Mouse (Mus musculus): ENCODE measurements at regions not wholly inside any gene's neighbourhood (a gene's known extent, or its start where the extent isn't known, plus 50 kb on each side); places are given as distances from the start of the nearest gene placed in this dataset.
"Not testable (repeated sequence)": the region's sequence is repeated elsewhere in the genome, so short reads cannot be mapped to it uniquely, and the experiment has no call there.

DNA sequence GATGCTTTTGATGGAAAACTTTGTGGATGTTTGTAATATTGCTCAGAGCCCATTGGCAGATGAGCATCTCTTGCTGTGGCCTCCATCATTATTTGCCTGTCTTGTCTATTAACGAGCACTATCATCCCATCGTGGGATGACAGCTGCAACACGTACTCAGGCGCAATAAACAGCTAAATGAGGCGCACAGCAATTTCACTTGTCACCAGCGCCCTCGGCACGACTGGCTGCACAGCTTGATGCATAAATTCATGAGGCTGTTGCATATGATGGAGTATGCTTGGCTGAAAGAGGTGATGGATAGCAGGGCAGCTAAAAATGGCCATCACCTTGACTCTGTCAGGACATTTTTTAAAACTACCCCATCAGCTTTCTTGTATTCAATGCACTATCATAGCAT is 853.1 kb upstream of the Pou3f2 start:
- H3K4me1 ChIP-seq = no peaks in the 10 kb centered on the region
- H3K4me3 ChIP-seq = no peak overlapping the region
- H3K36me3 ChIP-seq (replicated peaks) = no peaks in the 10 kb centered on the region
- H3K27me3 ChIP-seq (ENCODE audit: poor library complexity, severe bottlenecking) = no peaks in the 10 kb centered on the region
- DNase-seq (ENCODE audit: extremely low spot score, low spot score) = no peak
- H3K9me3 ChIP-seq = no peaks in the 10 kb centered on the region
- H3K27ac ChIP-seq = no peak overlapping the region
- WGBS = 83% methylated on average over 8 of the region's 8 CpGs

GRCm38 (mm10) chr4:23338481-23338880 is 850.3 kb upstream of the Pou3f2 start:
- no peak for DNase-seq (ENCODE audit: extremely low spot score, low spot score)

DNA sequence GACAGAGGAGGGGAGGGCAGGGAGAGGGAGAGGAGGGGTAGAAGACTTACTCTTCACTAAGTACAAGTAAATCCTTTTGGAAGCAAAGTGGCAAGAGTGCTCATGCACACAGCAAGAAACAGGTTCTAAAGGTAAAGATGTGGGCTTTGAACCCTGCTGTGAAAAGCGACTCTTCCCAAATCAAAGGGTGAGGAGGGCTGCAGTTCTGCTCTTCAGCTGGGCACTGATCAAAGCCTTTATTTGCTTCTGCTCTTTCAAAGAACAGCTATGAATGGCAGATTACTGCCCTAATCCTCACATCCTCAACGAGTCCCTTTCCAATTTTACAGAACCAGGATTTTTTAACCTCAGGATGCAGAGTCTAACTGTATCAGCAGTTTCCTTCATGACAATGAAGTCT is 812.5 kb upstream of the Pou3f2 start:
- DNase-seq (ENCODE audit: extremely low spot score, low spot score) = no peak
- Histone ChIP-seq H3K4me1 (peaks cover 6% of the 10 kb centered on the region; the same call in 1 of the 2 replicates), H3K9me3 (no peaks in the 10 kb centered on the region), H3K27ac (no peak overlapping the region), H3K4me3 (no peak overlapping the region), H3K27me3 (ENCODE audit: poor library complexity, severe bottlenecking) (no peaks in the 10 kb centered on the region), H3K36me3 (replicated peaks) (no peaks in the 10 kb centered on the region)
- 11% methylated on average over 2 of the region's 2 CpGs for WGBS

More at GRCm38 (mm10) chr4:23338481-23338880, 850.3 kb upstream of the Pou3f2 start:
- Histone ChIP-seq H3K36me3 (replicated peaks) (no peaks in the 10 kb centered on the region), H3K27ac (no peak overlapping the region), H3K27me3 (ENCODE audit: poor library complexity, severe bottlenecking) (no peaks in the 10 kb centered on the region), H3K9me3 (no peaks in the 10 kb centered on the region), H3K4me3 (no peak overlapping the region), H3K4me1 (no peaks in the 10 kb centered on the region)
- WGBS = 86% methylated on average over 5 of the region's 5 CpGs

DNA sequence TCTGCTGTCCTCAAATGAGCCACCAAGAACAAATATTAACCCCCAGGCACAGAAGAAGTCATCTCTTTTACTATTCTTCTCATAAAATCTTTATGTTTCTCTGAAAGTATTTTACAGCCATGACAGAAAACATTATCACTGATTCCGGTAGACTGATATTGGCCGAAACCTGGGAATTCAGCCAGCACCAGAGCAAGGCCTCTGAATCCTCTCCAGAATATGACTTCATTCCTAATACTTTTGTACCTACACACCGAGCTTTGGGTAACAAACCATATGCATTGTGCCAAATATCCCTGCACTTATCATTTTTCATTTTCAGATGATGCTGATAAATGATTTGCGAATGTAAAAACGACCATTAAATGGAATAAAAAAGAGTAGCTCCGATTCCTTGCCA is 791.9 kb upstream of the Pou3f2 start:
- no peak overlapping the region for H3K27ac ChIP-seq
- H3K36me3 ChIP-seq (replicated peaks) = no peaks in the 10 kb centered on the region
- no peak overlapping the region for H3K4me3 ChIP-seq
- no peaks in the 10 kb centered on the region for H3K27me3 ChIP-seq (ENCODE audit: poor library complexity, severe bottlenecking)
- no peak for DNase-seq (ENCODE audit: extremely low spot score, low spot score)
- WGBS = 87% methylated on average over 6 of the region's 6 CpGs
- H3K9me3 ChIP-seq = no peaks in the 10 kb centered on the region
- peaks cover 11% of the 10 kb centered on the region for H3K4me1 ChIP-seq

DNA sequence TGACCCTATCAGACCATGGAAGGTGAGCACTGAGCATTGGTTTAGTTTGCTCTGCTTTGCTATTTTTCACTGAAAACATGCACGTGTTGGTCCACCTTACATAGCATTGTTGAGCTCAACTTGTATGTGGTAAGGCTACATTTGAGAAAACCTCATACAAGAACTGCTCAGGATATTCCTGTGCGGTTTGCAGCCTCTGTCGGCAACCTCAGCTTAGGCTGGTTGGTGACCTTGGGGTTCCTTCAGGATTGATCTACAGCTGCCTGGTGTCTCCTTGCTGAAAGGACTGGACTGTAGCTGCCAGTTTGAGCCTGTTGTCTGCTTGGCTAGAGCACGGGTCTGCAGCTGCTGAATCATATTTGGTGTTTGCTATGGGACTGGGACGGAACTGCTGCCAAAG is 787.0 kb upstream of the Pou3f2 start:
- Histone ChIP-seq H3K27ac (no peak overlapping the region), H3K4me3 (no peak overlapping the region), H3K4me1 (peaks cover 6% of the 10 kb centered on the region), H3K9me3 (no peaks in the 10 kb centered on the region), H3K36me3 (replicated peaks) (no peaks in the 10 kb centered on the region), H3K27me3 (ENCODE audit: poor library complexity, severe bottlenecking) (no peaks in the 10 kb centered on the region)
- 89% methylated on average over 5 of the region's 5 CpGs for WGBS
- no peak for DNase-seq (ENCODE audit: extremely low spot score, low spot score)

- Histone ChIP-seq H3K4me3 (no peak overlapping the region), H3K36me3 (replicated peaks) (no peaks in the 10 kb centered on the region), H3K27me3 (ENCODE audit: poor library complexity, severe bottlenecking) (no peaks in the 10 kb centered on the region), H3K9me3 (no peaks in the 10 kb centered on the region), H3K4me1 (peaks cover 5% of the 10 kb centered on the region; the same call in 1 of the 2 replicates), H3K27ac (no peak overlapping the region)
- DNase-seq (ENCODE audit: extremely low spot score, low spot score) = no peak
These were observed 783.8 kb upstream of the Pou3f2 start for GRCm38 (mm10) chr4:23271947-23272346.

DNA sequence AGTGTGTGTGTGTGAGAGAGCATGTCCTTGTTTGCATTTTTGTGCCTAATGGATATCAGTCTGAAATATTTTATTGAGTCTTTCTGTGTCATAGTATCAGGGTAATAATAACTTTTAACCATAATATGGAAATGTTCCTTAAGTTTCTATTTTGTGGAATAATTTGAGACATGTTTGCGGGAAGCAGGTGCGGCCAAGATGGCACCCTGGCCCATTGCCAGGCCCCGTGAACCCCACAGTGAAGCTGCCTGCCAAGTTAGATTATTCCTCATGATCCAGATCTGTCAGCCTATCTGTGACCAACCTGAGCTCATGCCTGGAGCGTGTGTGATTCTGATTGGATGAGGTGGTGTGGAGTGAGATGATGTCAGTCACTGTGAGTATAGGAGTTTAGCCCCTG is 772.2 kb upstream of the Pou3f2 start:
- 95% methylated on average over 4 of the region's 4 CpGs for WGBS
- Histone ChIP-seq H3K27ac (no peak overlapping the region), H3K9me3 (peaks cover 26% of the 10 kb centered on the region), H3K4me3 (no peak overlapping the region), H3K4me1 (no peaks in the 10 kb centered on the region), H3K27me3 (ENCODE audit: poor library complexity, severe bottlenecking) (no peaks in the 10 kb centered on the region), H3K36me3 (replicated peaks) (no peaks in the 10 kb centered on the region)
- DNase-seq (ENCODE audit: extremely low spot score, low spot score) = no peak

DNA sequence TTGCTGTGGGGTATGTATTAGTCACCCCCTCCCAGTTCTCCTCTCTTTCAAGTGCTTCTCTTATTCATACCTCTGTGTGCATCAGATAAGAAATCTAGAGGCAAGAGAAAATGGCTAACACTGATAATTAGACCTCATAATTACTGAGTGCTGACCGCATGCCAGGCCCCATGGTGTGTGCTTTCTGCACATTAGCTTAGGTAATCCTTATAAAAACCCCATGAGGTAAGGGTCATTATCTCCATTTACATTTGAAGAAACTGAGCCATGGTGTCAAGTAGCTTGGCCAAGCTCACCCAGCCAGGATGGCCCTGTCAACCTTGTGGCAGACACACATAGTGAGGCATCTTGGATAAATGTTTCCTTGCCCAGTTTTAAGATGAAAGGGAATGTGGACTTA is 746.8 kb upstream of the Pou3f2 start:
- no peak overlapping the region for H3K4me3 ChIP-seq
- WGBS = 24% methylated on average over 1 of the region's 1 CpGs
- no peak for DNase-seq (ENCODE audit: extremely low spot score, low spot score)
- H3K4me1 ChIP-seq = peaks cover 5% of the 10 kb centered on the region; the same call in 1 of the 2 replicates
- H3K27me3 ChIP-seq (ENCODE audit: poor library complexity, severe bottlenecking) = no peaks in the 10 kb centered on the region
- no peaks in the 10 kb centered on the region for H3K36me3 ChIP-seq (replicated peaks)
- no peak overlapping the region for H3K27ac ChIP-seq
- no peaks in the 10 kb centered on the region for H3K9me3 ChIP-seq

DNA sequence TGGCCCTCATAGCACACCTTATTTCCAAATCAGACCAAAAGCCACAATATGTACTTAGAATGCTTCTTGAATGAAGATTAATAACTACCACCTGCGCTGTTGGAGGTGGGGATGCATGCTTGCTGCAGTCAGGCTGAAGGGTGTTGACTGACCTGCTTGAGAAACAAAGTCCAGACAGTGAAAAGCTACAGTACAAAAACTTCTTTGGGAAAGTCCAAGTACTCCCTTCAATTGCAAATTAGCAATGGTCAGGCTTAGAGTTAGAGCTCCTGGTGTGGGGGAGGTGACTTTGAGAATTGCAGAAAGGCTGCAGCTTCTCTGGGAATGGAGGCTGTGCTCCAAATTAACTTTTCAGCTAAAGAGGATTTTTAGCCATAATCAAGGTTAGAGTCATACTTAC is 706.6 kb upstream of the Pou3f2 start:
- WGBS = 93% methylated on average over 1 of the region's 1 CpGs

DNA sequence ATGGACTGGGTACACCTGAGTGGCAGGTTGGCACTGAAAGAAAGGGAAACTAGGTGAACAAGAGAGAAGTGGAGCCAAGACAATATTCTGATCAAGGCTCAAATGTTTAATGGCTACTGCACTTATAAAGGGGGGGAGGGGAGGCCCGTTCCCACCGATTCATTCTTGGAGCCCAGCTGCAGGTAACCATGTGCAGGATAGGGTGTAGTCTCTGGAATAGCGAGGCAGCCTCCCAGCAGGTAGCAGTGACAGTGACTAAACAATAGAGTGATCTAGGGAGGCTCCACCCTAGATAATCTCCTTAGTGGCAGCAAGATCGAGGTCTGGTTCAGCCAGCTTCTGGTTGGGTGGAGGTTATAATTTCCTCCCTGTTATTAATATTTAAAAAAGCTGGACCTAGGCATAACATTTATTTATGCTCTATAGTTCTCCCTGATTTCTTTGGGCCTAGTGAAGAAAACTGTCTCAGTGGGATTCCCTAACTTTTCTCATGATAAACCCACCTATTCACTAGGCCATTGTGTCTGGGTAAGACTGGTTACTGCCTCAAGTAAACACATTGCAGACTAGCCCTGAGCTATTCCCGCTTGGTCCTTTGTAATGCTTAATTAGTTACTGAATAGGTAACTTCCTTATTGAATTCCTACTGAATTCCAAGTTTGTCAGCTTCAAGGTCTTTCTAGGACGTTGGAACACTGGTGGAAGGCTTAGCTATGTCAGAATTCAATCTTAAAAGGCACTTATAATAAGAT is 705.4 kb upstream of the Pou3f2 start:
- no peaks in the 10 kb centered on the region for H3K36me3 ChIP-seq (replicated peaks)
- H3K4me3 ChIP-seq = no peak overlapping the region
- 68% methylated on average over 6 of the region's 6 CpGs for WGBS
- no peaks in the 10 kb centered on the region for H3K27me3 ChIP-seq (ENCODE audit: poor library complexity, severe bottlenecking)
- no peak for DNase-seq (ENCODE audit: extremely low spot score, low spot score)
- H3K27ac ChIP-seq = no peak overlapping the region
- H3K9me3 ChIP-seq = no peaks in the 10 kb centered on the region
- no peaks in the 10 kb centered on the region for H3K4me1 ChIP-seq

More for the DNA sequence above, 706.6 kb upstream of the Pou3f2 start:
- not testable (repeated sequence) for H3K27ac ChIP-seq; H3K36me3 ChIP-seq (replicated peaks); H3K4me1 ChIP-seq; H3K9me3 ChIP-seq; H3K4me3 ChIP-seq; DNase-seq (ENCODE audit: extremely low spot score, low spot score); H3K27me3 ChIP-seq (ENCODE audit: poor library complexity, severe bottlenecking)

GRCm38 (mm10) chr4:23173811-23174210 is 685.6 kb upstream of the Pou3f2 start:
- Histone ChIP-seq H3K27ac (no peak overlapping the region), H3K9me3 (no peaks in the 10 kb centered on the region)
- WGBS = 72% methylated on average over 1 of the region's 1 CpGs

DNA sequence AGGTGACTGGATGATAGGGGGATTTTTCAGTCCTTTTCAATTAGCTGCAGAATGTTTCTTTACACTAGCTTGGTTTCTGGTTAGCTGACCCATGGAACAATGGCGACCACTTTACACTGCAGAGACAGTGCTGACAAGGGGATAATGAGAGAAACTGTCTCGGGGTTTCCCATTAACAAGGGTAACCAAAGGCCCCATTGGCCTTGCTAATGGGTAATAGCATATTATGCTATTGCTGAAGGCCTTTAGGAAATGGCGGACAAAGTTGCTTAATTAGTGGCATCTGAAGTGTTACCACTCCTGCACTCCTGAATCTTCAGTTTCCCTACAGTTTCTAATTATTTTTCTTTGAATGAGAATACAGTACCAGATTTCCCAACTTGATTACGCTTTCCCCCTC is 685.2 kb upstream of the Pou3f2 start:
- H3K36me3 ChIP-seq (replicated peaks) = no peaks in the 10 kb centered on the region
- H3K9me3 ChIP-seq = no peaks in the 10 kb centered on the region
- DNase-seq (ENCODE audit: extremely low spot score, low spot score) = peak; percentile 37
- 44% methylated on average over 4 of the region's 4 CpGs for WGBS
- peaks cover 11% of the 10 kb centered on the region; the same call in 1 of the 2 replicates for H3K27me3 ChIP-seq (ENCODE audit: poor library complexity, severe bottlenecking)
- peaks cover 16% of the 10 kb centered on the region for H3K4me1 ChIP-seq
- H3K27ac ChIP-seq = no peak overlapping the region
- no peak overlapping the region for H3K4me3 ChIP-seq

More at GRCm38 (mm10) chr4:23173811-23174210, 685.6 kb upstream of the Pou3f2 start:
- DNase-seq (ENCODE audit: extremely low spot score, low spot score) = no peak
- Histone ChIP-seq H3K4me3 (no peak overlapping the region), H3K27me3 (ENCODE audit: poor library complexity, severe bottlenecking) (peaks cover 11% of the 10 kb centered on the region; the same call in 1 of the 2 replicates), H3K4me1 (peaks cover 16% of the 10 kb centered on the region), H3K36me3 (replicated peaks) (no peaks in the 10 kb centered on the region)

DNA sequence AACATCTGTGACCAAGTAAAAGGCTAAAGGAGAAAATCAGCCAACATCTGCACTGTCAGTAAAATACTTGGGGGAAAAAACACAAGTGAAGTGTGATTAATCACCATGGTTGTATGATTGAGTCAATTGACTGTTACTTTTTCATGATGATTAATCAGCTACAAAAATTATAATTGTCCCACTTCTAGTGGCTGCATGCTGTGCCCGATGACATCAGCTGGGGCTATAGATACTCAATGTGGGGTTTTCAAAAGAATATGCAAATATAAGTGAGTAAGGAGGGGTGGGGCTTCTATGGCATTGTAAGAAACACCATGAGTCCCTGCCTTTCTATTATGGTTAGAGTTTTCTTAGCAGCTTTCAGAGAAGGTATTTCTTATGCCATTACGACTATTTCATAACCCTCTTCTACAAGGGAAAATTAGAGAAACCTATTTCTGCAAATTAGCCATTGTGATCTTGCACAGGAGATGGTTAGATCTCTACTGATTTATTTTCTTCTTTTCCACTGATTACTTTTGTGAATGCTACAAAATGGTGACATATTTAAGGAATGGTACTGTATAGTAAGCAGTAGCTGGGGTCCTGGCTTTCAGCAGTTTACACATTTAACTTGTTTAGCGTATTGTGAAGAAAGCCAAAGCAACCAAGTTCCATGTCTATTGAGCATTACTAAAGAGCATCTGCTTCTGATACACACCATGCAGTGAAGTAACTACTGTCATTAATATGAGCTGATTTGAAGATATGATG is 660.1 kb upstream of the Pou3f2 start:
- H3K27me3 ChIP-seq (ENCODE audit: poor library complexity, severe bottlenecking) = no peaks in the 10 kb centered on the region
- H3K4me3 ChIP-seq = no peak overlapping the region
- H3K4me1 ChIP-seq = peaks cover 8% of the 10 kb centered on the region
- no peak overlapping the region for H3K27ac ChIP-seq
- DNase-seq (ENCODE audit: extremely low spot score, low spot score) = no peak
- WGBS = 84% methylated on average over 3 of the region's 3 CpGs
- H3K36me3 ChIP-seq (replicated peaks) = no peaks in the 10 kb centered on the region
- no peaks in the 10 kb centered on the region for H3K9me3 ChIP-seq
